Mouse (Mus musculus) layer of hippocampus, adult 9-10 months (tissue): ENCODE measurements around the gene Rtn4r.

Experiments
- DNase-seq: peaks from one replicate; pipeline ENCODE4 v3.0.0; 2022; ENCODE audit warnings: low spot score

The Rtn4r gene

DNA sequence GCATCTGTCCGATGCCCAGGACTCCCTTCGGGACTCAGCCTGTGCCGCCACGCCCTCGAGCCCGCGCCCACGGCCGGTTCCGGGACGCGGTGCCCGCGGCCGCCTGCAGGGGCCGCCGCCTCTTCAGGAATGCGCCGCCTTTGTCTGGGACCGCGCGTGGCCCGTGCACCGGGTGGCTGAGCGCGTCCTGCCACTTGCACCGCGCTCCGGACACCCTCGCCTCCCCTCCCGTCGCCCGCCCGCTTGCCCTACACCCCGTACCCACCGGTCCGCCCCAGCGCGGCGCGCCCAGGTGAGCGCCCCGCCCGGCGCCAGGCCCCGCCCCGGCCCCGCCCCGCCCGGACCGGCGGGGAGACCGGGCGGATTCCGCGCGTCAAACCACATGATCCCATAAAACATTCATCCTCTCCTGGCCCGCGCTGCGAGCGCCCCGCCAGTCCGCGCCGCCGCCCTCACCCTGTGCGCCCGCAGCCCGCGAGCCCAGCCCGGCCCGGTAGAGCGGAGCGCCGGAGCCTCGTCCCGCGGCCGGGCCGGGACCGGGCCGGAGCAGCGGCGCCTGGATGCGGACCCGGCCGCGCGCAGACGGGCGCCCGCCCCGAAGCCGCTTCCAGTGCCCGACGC is at the start of gene Rtn4r:
TSS of gene Rtn4r (plus strand) at position 402 of the 621 bp plus-strand sequence.
- DNase-seq: no peak

DNA sequence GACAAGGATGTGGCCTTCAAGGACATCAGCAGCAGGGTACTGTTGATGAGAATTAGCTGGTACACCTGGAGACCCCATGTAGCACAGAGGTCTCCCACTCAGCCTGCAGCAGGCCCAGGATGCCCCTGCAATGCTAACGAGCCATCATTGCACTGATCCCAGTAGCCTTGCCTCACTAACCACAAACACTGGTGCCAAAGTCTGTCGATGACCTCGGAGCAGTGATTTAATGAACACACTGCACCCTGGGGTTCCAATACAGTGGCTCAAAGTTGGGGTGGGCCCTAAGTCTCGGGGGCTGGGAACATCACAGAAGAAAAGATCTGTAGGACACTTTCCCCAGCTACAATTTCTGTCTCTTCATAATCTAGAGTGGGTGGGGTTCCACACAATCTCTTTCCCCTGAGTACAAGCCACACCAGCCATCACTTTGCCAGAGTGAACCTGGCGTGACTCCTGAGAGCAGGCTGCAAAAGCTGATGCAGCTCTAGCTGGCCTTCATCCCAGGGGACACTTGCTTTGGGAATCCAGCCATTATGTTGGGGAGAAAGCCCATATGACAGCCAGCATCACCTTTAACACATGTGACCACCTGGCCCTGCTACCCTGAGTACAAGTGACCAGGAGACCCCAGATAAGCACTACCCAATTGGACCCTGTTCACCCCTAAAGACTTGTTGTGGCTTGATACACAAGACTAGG is 49.0 kb upstream of the Rtn4r start:
- DNase-seq: no peak

DNA sequence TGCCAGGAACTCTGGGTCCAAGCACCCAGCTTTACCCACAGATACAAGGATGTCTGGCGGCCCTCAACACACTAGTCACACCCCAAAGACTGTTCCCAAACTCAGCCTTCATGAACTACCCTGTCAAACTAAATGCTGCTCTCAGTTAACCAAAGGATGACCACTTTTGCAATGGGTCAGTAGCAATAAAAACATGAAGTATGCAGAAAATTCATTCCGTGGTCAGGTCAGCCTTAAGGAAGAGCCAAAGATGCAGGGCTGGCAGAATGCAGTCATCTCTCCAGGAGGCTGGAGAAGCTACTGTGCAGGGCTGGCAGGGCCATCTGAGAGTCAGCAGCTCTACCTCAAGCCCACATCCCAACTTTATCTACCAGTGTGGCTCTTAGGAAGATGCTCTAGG is 48.1 kb upstream of the Rtn4r start:
- no peak for DNase-seq

DNA sequence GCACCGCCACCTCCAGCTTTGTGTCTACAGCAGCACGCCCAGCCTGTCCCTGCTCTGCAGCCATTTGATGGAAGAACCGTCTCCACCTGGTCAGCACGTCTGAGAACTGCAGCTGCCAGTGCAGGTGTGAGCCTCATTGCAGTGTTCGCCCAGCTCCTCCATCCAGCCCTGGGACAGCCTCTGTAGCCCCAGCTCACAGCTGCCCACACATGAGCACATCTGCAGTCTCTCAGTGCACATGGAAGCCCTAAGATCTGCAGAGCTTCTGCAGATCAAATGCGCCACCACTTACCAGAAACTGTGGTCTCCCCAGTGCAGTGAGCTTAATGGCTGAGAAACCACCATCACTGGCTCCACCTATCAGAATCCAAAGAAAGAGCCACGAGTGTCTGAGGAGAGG is 47.3 kb upstream of the Rtn4r start:
- DNase-seq: no peak

DNA sequence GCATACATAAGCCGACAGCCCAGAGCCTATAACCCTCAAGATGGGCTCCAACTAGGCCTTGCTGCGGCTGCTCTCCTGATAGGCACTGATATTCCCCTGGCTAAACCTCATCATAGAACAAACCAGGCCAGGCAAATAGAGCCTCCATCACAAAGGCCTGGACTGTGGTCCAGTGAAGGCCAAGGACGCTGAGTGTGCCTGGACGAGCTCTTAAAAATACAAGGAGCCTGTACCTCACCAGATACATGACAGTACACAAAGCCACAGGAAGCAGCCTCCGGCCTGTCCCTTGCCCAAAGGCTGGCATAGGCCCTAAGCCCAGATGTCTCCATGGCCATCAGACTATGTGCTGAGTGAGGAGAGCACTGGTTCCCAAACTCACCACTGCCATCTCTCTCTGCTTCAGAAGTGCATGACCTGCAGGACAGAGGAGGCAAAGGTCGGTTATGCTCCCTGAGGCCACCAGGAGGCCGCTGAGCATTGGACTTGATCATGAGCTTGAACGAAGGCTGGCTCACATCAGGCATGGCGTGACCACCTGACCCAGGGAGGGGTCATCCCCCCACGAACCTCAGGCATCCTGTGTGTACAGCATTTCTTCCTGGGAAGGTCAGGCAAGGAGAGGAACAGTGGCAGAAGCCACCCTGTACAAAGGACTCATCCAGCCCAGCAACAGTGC is 46.2 kb upstream of the Rtn4r start:
- no peak for DNase-seq

DNA sequence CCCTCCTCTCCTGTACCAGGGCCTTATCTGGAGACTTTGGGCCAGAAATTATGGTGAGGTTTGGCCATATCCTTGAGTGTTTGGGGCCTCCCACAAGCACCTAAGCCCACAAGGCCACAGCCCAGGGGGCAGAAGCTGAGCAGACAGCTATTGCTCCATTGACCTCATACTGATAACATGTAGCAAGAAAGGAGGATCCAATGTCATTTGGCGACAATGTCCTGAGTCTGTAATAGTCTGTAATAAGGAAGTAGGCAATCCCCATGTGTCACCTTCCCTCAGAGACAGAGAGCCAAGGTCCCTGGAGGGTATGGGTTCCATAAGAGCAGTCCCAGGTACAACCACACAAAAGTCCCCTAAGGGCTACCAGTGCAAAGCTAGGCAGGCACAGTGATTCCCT is 45.2 kb upstream of the Rtn4r start:
- DNase-seq: no peak

DNA sequence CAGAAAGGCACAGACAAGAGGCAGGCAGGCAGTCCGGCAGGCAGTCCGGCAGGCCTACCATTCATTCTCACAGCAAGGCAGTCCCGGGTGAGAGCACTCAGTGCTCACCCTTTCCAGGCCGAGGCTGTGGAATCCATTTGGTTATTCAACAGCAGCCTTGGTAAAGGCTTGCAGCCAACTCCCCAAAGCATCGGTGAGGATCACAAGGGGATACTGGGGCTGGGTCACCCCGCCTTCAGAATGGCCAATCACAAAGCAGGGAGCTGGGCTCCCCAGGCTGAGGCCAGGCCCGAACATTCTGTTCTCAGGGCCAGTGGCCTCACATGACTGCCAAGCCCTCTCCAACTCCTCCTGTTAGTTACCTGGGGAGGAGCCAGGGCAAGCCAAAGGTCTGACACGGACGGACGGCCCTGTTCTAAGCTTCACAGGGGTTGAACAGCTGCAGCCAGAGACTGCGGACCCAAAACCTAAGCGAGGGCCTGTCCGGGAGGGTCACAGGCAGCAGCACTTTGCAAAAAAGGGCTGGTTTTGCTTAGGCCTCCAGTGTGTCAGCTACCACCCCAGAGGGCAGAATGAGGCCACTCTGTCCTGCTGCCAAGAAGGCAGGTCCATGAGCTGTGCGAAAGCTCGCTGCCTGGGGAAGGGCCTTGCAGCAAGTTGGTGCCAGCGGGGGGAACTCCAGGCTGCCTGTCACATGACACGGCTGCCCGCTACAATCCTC is 44.1 kb upstream of the Rtn4r start:
- no peak for DNase-seq

DNA sequence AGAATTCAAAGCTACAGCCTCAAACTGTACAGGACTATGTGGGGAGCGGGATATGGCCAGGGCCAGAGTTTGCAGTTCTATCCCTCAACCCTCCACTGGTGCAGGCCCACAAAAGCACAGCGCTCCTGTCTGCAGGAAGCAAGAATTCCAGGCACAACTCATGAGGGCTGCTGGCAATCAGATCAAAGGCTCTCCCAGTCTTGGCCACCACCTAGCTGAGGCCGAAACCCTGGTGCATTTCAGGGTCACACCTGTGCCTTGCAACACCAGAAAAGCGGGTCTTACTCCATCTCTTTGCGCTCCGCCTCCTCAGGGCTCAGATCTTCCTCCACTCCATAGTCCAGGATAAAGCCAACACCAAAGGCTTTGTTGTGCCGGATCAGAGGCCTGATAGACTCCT is 43.2 kb upstream of the Rtn4r start:
- DNase-seq: no peak

DNA sequence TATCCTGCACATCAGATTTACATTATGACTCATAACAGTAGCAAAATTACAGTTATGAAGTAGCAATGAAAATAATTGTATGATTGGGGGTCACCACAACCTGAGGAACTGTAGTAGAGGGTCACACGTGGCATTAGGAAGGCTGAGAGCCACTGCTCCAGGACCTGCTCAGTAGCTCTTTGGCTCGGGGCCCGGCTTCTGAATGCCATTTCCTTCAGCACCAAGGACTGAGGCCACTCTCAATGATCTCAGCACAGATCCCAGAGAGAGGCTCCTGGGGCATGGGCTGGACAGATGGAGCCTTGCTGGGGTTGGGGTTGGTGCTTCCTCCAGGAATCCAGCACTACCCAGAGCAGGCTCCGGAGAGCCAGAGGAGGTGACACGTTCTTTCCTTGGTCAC is 40.3 kb upstream of the Rtn4r start:
- no peak for DNase-seq

DNA sequence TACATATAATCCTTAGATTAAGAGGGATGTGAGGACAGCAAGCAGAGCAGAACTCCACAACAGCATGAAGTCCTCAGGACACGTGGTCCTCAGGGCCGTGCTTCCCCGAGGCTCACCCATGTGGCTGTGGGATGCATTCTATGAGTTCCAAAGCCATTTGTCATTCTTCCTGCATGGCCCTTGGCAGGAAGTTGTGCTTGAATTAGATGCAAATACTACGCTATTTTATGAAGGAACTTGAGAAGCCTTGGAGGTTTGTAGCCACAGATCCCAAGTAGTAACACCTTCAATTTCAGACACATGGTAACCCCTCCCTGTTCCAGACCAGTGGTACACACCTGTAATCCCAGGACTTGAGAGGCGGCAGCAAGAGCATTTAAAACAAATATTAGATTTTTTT is 31.1 kb upstream of the Rtn4r start:
- DNase-seq: no peak

DNA sequence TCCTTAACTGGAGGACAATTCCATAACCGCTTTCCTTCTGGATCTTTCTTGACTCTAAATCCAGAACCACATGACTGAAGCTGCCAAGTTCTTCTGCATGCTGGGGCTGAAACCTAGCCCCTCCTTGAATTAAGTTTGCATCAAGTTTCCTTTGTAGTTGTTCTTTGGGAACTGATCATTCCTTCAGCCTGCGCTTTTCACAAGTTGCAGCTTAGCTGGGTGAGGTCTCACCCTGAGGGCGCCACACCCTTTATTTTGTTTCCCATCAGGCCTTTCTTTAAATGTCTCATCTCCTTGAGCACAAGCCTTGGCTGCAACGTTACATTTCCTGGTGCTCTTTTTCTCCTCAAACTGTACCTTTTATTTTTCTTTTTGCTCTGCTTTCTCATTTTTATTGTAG is 24.6 kb upstream of the Rtn4r start:
- no peak for DNase-seq

DNA sequence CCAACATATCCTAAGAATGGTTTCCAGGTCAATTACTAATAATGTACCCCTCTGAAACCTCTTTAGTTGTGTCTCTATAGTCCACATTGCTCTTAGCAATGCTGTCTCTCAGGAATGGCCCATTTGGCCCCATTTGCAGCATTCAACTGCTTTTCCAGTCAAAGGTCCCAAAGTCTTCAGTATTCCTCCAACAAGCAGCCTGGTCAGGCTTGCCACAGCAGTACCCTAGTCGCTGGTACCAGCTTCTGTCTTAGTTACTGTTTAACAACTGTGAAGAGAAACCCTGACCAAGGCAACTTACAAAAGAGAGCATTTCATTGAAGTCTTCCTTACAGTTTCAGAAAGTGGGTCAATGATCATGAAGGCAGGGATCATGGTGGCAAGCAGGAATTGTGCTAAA is 24.1 kb upstream of the Rtn4r start:
- no peak for DNase-seq

DNA sequence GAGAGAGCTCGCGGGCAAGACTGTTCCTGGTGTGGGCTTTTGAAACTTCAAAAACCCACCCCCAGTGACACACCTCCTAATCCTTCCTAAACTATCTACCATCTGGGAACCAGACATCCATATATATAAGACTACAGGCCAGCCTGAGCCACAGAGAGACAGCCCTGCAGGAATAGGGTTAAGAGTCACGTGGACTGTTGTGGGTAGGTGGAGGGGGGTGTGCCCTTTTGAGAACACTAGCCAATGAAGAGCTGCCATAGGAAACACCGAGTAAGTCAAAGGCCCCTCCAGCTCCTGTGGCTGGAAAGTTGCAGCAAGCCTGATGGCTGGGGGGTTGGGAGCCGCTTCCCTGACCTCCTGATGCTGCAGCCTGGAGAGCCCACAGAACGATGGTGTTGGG is 23.6 kb upstream of the Rtn4r start:
- no peak for DNase-seq

DNA sequence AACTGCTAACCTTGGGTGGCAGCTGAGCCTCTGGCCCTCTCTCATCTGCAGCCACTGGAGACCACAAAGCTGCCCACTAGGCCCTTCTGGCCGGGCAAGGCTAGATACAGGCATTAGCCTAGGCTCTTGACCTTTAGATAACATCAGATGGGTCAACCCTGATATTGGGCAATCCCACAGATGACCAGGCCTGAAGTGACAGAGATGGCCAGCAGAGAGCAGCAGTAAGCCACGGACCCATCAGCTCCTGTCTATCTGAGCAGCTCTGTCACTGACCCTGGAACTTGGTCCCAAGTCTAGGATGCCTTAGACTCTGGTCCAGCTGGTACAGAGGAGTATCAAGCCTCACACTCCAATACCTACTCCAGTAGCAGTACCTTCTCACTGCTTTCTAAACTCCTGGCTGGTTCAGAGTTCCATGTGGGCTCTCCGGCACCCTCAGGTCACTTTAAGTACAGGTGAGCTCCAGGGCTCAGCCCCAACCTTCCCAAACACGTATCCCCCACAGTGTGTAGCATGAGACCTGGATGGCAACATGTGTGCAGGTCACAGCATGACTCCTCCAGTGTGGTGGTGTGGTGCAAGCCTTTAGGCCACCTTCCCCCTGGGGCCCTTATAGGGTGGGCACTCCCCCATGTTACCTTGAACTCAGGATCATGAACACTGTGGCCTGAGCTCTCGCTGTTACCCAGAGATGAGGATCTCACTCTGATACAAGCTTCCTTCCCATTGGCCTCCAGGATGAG is 19.0 kb upstream of the Rtn4r start:
- peak; percentile 71 for DNase-seq

DNA sequence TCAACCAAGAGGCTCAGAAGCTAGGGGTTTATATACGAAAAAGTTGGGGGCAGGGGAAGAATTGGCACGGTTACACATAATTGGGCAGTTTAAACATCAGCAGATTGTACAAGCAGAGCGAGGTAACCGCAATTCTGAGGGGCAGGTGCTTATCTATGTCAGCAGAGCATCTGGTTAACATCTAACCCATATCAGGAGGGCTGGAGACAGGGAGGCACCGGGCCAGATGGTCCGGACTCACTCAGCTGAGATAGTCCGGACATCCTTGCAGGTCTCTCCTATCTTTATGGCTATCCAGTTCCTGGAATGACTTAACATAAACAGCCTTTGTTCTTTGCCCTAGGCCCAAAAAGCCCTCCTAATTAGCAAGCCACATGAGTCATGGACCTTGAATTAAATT is 16.4 kb upstream of the Rtn4r start:
- DNase-seq: no peak

DNA sequence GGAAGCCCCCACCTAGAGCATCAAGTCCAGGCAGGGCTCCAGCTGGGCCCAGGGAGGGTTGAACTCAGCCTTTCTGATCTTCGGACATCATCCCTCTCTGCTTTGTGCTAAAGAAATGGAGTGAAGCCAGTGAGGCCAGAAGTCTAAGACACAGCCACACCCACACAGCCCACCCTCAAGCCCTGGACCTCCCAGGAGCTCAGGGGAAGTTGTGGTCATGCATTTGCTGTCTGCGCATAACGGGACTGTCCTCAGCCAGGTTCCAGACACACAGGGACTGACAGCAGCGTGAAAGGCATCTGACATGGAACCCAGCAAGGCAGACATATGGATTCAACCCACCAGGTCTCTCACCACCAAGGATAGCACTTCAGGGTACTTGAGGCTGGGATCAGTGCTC is 11.0 kb upstream of the Rtn4r start:
- no peak for DNase-seq

DNA sequence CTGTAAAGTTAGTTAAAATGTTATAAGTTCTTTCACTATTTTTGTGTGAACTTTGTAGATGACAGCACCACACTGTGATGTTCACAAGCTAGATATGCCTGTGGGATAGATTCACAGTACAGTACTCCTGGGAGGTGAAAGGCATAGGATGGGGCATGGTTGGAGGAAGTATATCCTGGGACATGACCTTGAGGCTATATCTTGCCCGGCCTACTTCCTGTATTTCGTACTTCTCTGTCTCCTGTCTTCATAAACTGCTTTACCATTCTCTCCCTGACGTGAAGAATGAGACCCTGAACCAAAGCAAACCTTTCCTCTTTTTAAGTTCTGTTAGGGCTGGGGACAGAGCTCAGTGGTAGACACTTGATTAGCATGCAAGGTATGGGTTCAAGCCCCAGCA is 9.2 kb upstream of the Rtn4r start:
- DNase-seq: no peak

DNA sequence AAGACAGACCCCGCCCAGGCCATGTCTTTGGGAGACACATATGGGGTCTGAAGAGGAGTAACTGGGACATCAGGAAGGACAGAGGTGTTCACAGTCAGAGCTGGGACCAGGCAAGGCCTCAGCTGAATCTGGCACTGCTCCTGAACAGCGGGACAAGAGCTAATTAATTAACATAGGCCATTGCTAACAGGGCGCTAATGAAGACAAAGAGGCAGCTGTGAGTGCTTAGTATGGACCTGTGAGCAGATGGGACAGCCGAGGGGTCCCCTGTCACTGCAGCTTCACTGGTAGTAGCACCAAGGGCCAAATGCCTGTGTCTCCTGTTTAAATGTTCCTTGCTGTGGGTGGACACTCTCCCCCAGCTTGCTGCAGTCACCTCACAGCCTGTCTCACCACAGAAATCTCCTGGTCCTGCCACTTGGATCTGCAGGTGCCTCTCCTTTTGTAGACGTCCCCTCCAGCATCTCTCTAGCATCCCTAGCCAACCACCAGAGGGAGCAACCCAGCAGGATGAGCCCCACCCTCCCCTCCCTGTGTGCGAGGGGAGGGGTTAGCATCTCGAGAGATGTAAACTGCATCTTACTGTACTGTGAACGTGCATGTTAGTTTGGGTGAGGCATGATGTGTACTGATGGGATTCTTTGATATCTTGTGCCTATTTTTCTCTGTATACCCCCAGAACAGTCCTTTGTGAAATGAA is 8.3 kb upstream of the Rtn4r start:
- peak; percentile 30 for DNase-seq

DNA sequence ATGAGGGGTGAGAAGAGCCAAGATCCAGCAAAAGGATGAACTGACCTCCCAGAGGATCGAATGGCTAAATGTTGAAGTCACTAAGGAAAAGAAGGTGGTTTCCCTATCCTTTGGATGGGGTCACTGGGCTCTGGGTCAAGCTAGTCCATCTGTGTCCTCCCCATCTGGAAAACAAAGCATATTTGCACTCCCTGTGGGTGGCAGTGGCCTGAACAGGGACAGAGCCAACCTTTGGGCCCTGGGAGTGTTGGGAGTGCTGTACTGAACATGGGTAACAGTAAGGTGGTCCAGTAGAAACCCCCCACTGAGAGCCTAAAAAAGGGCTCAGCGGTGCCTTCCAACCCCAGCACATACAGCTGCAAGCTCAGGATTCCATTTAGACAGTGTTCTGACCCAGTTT is 4.7 kb upstream of the Rtn4r start:
- DNase-seq: no peak

DNA sequence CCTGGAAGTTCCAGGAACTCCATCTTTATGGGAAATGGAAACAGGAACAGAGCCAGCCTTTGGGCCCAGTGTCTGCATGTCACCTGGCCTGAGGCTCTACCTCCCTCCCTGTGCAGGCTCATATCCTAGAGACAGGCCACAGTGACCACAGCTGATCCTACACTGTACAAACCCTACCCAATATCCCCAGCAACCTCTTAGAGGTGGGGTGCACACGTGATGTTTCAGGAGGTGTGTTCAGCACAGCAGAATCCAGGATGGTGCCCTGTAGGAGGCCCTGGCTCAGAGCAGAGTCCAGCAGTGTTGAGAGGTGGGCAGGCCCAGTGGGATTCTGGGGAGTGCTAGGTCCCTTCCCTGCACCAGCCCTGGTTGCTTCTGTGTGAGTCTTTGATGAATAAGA is 4.0 kb upstream of the Rtn4r start:
- no peak for DNase-seq

DNA sequence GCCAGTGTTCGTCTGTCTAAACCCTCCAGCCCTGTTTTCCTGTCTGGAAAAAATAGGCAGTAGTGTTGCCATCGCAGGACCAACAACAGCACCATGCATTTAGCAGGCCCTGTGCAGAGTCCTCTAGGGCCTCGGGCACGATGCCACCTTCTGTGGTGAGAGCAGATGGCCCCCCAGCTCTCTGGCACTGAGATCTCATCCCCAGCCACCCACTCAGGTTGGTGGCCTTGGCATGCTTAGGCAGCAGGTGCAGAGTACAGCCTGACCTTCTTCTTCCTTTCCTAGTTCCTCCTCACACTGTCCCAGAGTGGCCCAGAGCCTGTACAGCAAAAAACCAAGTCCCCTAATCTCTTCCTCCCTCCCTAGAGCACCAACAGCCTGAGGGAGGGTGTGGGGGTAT is 3.4 kb upstream of the Rtn4r start:
- no peak for DNase-seq

DNA sequence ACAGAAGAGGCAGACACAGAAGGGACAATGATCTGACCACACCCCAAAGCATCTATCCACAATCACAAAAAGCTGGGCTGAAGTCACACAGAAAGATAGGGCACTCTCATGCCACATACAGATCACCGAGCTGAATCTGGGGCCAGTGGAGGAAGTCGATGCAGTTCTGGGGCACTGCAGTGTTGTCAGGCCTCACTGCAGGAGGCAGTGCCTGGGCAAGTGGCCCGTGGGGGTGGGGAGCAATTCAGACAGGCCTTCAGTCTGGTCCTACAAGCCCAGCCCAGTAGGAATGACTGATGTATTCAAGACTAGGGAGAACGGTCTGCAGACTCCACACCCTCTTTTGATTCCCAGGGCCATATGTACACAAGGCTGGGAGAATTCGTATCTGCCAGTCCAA is 2.8 kb upstream of the Rtn4r start:
- no peak for DNase-seq
